Mouse (Mus musculus): ENCODE data around the gene Adgrg2.
A peak's percentile ranks its signal among the peaks of the same experiment; 100 is the strongest.

Gene Adgrg2

GRCm38 (mm10) chrX:160390464-160390956, at the start of gene Adgrg2:
Gene Adgrg2 (plus strand): TSS chrX:160390690.
- DNase-seq (ENCODE audit: low spot score in 2 of 2): peak in 1 of 2 experiments; percentile 6

GRCm38 (mm10) chrX:160350995-160351394, 39.5 kb upstream of the Adgrg2 start:
- DNase-seq (ENCODE audit: low spot score in 2 of 2): no peak

- DNase-seq (ENCODE audit: low spot score in 2 of 2): no peak
Observed at GRCm38 (mm10) chrX:160351967-160352677, 38.4 kb upstream of the Adgrg2 start.

GRCm38 (mm10) chrX:160384748-160385501, 5.6 kb upstream of the Adgrg2 start:
- no peak for DNase-seq (ENCODE audit: low spot score in 2 of 2)

GRCm38 (mm10) chrX:160385502-160385772, 5.1 kb upstream of the Adgrg2 start:
- DNase-seq (ENCODE audit: low spot score in 2 of 2): no peak

GRCm38 (mm10) chrX:160412930-160413453, 22.5 kb downstream of the Adgrg2 start:
- no peak for DNase-seq (ENCODE audit: low spot score in 2 of 2)

GRCm38 (mm10) chrX:160413881-160414395, 23.4 kb downstream of the Adgrg2 start:
- no peak for DNase-seq (ENCODE audit: low spot score in 2 of 2)

- DNase-seq (ENCODE audit: low spot score in 2 of 2): no peak
Observed at GRCm38 (mm10) chrX:160418397-160418796, 27.9 kb downstream of the Adgrg2 start.

GRCm38 (mm10) chrX:160423737-160424136, 33.2 kb downstream of the Adgrg2 start:
- DNase-seq (ENCODE audit: low spot score in 2 of 2): no peak

- no peak for DNase-seq (ENCODE audit: low spot score in 2 of 2)
Observed at GRCm38 (mm10) chrX:160426486-160426885, 36.0 kb downstream of the Adgrg2 start.

- DNase-seq (ENCODE audit: low spot score in 2 of 2): no peak
Observed at GRCm38 (mm10) chrX:160426930-160427329, 36.4 kb downstream of the Adgrg2 start.

GRCm38 (mm10) chrX:160432192-160432591, 41.7 kb downstream of the Adgrg2 start:
- no peak for DNase-seq (ENCODE audit: low spot score in 2 of 2)

GRCm38 (mm10) chrX:160441272-160441671, 50.8 kb downstream of the Adgrg2 start:
- no peak for DNase-seq (ENCODE audit: low spot score in 2 of 2)

- no peak for DNase-seq (ENCODE audit: low spot score in 2 of 2)
Observed at GRCm38 (mm10) chrX:160448351-160448750, 57.9 kb downstream of the Adgrg2 start.

GRCm38 (mm10) chrX:160449363-160449762, 58.9 kb downstream of the Adgrg2 start:
- DNase-seq (ENCODE audit: low spot score in 2 of 2): no peak

- no peak for DNase-seq (ENCODE audit: low spot score in 2 of 2)
Observed at GRCm38 (mm10) chrX:160455686-160456085, 65.2 kb downstream of the Adgrg2 start.

GRCm38 (mm10) chrX:160471257-160471786, 80.8 kb downstream of the Adgrg2 start:
- no peak for DNase-seq (ENCODE audit: low spot score in 2 of 2)

GRCm38 (mm10) chrX:160489784-160490183, 99.3 kb downstream of the Adgrg2 start:
- no peak for DNase-seq (ENCODE audit: low spot score in 2 of 2)

- DNase-seq (ENCODE audit: low spot score in 2 of 2): no peak
Observed at GRCm38 (mm10) chrX:160494333-160494732, 103.8 kb downstream of the Adgrg2 start.

- no peak for DNase-seq (ENCODE audit: low spot score in 2 of 2)
Observed at GRCm38 (mm10) chrX:160494921-160495320, 104.4 kb downstream of the Adgrg2 start.

GRCm38 (mm10) chrX:160496473-160496872, 106.0 kb downstream of the Adgrg2 start:
- no peak for DNase-seq (ENCODE audit: low spot score in 2 of 2)

GRCm38 (mm10) chrX:160501095-160501494, 110.6 kb downstream of the Adgrg2 start:
- DNase-seq (ENCODE audit: low spot score in 2 of 2): no peak

Measured in frontal cortex, postnatal 10 days (tissue).